Mouse (Mus musculus) cerebellum, adult 2 months (tissue): ENCODE results near the gene Ttf1.

Experiments
- CTCF ChIP-seq: fragments of 200-500 bp; IDR thresholded peaks from 2 replicates; pipeline ENCODE4 v1.5.1; 2011; ENCODE audit warnings: low read depth, mild to moderate bottlenecking, control low read depth, low read length, moderate library complexity, borderline replicate concordance; ENCODE audit not compliant: insufficient read depth
- POLR2A ChIP-seq: fragments of 200-500 bp; IDR thresholded peaks from 2 replicates; pipeline ENCODE4 v1.6.1; 2011; ENCODE audit warnings: low read length, control low read depth, borderline replicate concordance; ENCODE audit not compliant: insufficient read depth

DNA sequence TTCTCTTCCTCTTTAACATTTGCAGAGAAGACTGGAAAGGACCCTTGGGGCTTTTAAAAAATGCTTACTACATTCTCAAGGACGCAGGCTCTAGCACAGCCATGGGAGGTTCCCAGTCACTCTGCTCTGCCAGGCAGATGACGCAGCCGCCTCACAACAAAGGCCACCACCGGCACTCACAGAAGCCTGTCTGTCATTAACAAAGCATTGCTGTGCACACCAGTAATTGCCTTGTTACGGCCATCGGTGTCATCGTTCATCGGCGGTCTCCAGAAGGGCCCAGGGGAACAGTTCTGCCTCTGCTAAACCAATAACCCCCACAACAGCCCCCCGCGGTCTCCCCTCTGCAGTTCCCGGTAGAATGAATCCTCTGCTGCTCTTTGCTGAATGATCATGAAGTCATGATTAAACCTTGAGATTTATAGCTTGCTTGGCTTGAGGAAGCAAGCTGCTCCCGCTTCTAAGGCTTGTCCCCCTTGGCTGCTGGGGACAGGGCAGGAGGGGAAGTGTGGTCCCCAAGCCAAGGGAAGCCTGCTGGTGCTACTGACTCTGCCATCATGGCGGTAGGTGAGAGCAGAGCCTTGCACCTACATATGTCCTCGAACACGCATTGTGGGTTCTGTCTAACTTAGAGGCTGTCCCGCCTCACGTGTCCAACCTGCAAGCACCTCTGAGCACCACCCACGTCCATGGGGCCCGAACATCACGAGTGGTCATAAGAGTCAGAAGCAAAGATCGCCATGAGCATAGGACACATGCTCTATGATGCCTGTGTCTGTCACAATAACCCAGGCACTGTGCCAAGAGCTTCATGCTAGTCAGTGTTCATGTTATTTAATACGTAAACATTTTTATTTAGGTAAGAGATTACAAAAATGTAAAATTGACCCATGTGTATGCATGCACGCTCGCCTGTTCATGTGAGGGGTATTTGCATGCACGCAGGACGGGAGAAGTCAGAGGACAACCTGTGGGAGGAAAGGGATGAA lies 43.2 kb upstream of the Ttf1 start:
- TF ChIP-seq CTCF: no peak
- no peak for TF ChIP-seq POLR2A
